In the genomic region with DNA sequence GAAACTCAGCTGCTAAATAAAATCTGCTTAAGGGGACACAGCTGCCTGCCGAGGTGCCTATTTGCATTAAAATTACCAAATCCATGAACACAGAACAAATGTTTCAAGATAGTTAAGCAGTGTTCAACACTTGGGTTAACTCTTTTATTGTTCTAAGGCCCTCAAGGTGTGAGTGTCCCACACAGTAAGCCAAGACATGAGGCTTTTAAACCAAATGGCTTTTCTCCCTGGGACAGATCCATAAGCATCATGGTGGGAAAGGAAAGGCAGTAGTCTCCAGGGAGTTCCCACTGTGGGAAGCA, we compare ENCODE assay signal across 18 mouse cellular contexts.
DNase-seq lines count a peak whose midpoint lies in the region; ATAC-seq lines count a peak whose summit lies in the region.
"Had no signal": no experiment of that assay in that cellular context is flagged by ENCODE, and none has a peak within 500 bp of the region (broad histone marks: within the 10 kb centered on the region; RNA-seq: fewer than 3 reads in every experiment).

No protein-coding gene starts in this region.

- no peak overlapping the region for H3K4me3 ChIP-seq in forebrain, embryonic 15.5 days
- no peak overlapping the region for H3K4me3 ChIP-seq in forebrain, embryonic 11.5 days (ENCODE audit: low read depth, low read length)
- no peak overlapping the region for H3K4me3 ChIP-seq in embryonic facial prominence, embryonic 14.5 days (ENCODE audit: low read depth, low read length)
- no peak overlapping the region for H3K4me3 ChIP-seq in embryonic facial prominence, embryonic 15.5 days (replicated peaks)
- H3K4me3 ChIP-seq in kidney, embryonic 14.5 days (ENCODE audit: low read length) = no peak overlapping the region
- H3K4me3 ChIP-seq: heart, embryonic 13.5 days; hindbrain, embryonic 12.5 days had no signal

- no peaks in the 10 kb centered on the region for H3K27me3 ChIP-seq in forebrain, embryonic 15.5 days
- no peaks in the 10 kb centered on the region for H3K27me3 ChIP-seq in forebrain, embryonic 11.5 days (ENCODE audit: control insufficient read depth, insufficient read depth, low read length)
- no peaks in the 10 kb centered on the region for H3K27me3 ChIP-seq in embryonic facial prominence, embryonic 14.5 days (replicated peaks; ENCODE audit: control insufficient read depth, insufficient read depth, low read length)
- no peaks in the 10 kb centered on the region for H3K27me3 ChIP-seq in embryonic facial prominence, embryonic 15.5 days
- H3K27me3 ChIP-seq in kidney, embryonic 14.5 days (ENCODE audit: control insufficient read depth, insufficient read depth, low read length) = no peaks in the 10 kb centered on the region
- H3K27me3 ChIP-seq: heart, embryonic 13.5 days; hindbrain, embryonic 12.5 days had no signal

- peak overlapping the region; percentile 6; the same call in 1 of the 2 replicates for H3K27ac ChIP-seq in forebrain, embryonic 15.5 days (replicated peaks)
- no peak overlapping the region for H3K27ac ChIP-seq in forebrain, embryonic 11.5 days (ENCODE audit: low read depth, low read length)
- no peak overlapping the region for H3K27ac ChIP-seq in embryonic facial prominence, embryonic 14.5 days (replicated peaks; ENCODE audit: low read depth, low read length)
- H3K27ac ChIP-seq in embryonic facial prominence, embryonic 15.5 days (replicated peaks) = peak overlapping the region; percentile 28; the same call in 1 of the 2 replicates
- H3K27ac ChIP-seq in kidney, embryonic 14.5 days (ENCODE audit: low read depth, low read length) = no peak overlapping the region
- H3K27ac ChIP-seq: heart, embryonic 13.5 days; hindbrain, embryonic 12.5 days had no signal

- whole genome bisulfite sequencing in forebrain, embryonic 15.5 days = 9% methylated on average over 1 of the region's 1 CpGs
- WGBS in forebrain, embryonic 11.5 days = 36% methylated on average over 1 of the region's 1 CpGs
- WGBS in embryonic facial prominence, embryonic 14.5 days = 47% methylated on average over 1 of the region's 1 CpGs
- 30% methylated on average over 1 of the region's 1 CpGs for WGBS in embryonic facial prominence, embryonic 15.5 days
- WGBS in kidney, embryonic 14.5 days = 55% methylated on average over 1 of the region's 1 CpGs

- no peak for ATAC-seq in forebrain, embryonic 15.5 days (replicated peaks)
- ATAC-seq in forebrain, embryonic 11.5 days (replicated peaks; ENCODE audit: low FRiP score) = no peak
- peak; percentile 4; the same call in 1 of the 2 replicates for ATAC-seq in embryonic facial prominence, embryonic 14.5 days (ENCODE audit: low read depth)
- ATAC-seq in embryonic facial prominence, embryonic 15.5 days (ENCODE audit: insufficient number of reproducible peaks, low FRiP score, low TSS enrichment, low read depth) = no peak; the same call in 1 of the 2 replicates
- ATAC-seq in kidney, embryonic 14.5 days (ENCODE audit: low FRiP score, low TSS enrichment) = no peak

- no peaks in the 10 kb centered on the region for H3K9me3 ChIP-seq in forebrain, embryonic 15.5 days
- no peaks in the 10 kb centered on the region for H3K9me3 ChIP-seq in forebrain, embryonic 11.5 days (ENCODE audit: control insufficient read depth, low read length)
- no peaks in the 10 kb centered on the region for H3K9me3 ChIP-seq in embryonic facial prominence, embryonic 14.5 days (ENCODE audit: control insufficient read depth, low read length)
- no peaks in the 10 kb centered on the region for H3K9me3 ChIP-seq in embryonic facial prominence, embryonic 15.5 days (replicated peaks)
- no peaks in the 10 kb centered on the region for H3K9me3 ChIP-seq in kidney, embryonic 14.5 days (ENCODE audit: control insufficient read depth, low read length)
- H3K9me3 ChIP-seq: heart, embryonic 13.5 days; hindbrain, embryonic 12.5 days had no signal

- peaks cover 13% of the 10 kb centered on the region for H3K4me1 ChIP-seq in forebrain, embryonic 15.5 days
- H3K4me1 ChIP-seq in forebrain, embryonic 11.5 days (replicated peaks; ENCODE audit: control insufficient read depth, insufficient read depth, low read length) = no peaks in the 10 kb centered on the region
- peaks cover 3% of the 10 kb centered on the region; the same call in 1 of the 2 replicates for H3K4me1 ChIP-seq in embryonic facial prominence, embryonic 14.5 days (ENCODE audit: control insufficient read depth, insufficient read depth, low read length)
- H3K4me1 ChIP-seq in embryonic facial prominence, embryonic 15.5 days = peaks cover 5% of the 10 kb centered on the region; the same call in 1 of the 2 replicates
- H3K4me1 ChIP-seq in kidney, embryonic 14.5 days (ENCODE audit: control insufficient read depth, insufficient read depth, low read length) = no peaks in the 10 kb centered on the region
- H3K4me1 ChIP-seq: heart, embryonic 13.5 days had no signal

- H3K4me2 ChIP-seq in forebrain, embryonic 15.5 days (replicated peaks) = no peak overlapping the region
- no peak overlapping the region for H3K4me2 ChIP-seq in forebrain, embryonic 11.5 days (ENCODE audit: low read depth, low read length, severe bottlenecking)
- H3K4me2 ChIP-seq in embryonic facial prominence, embryonic 14.5 days (ENCODE audit: low read depth, low read length) = no peak overlapping the region
- no peak overlapping the region for H3K4me2 ChIP-seq in embryonic facial prominence, embryonic 15.5 days (replicated peaks)
- no peak overlapping the region for H3K4me2 ChIP-seq in kidney, embryonic 14.5 days (replicated peaks; ENCODE audit: low read depth, low read length)
- H3K4me2 ChIP-seq: heart, embryonic 13.5 days; hindbrain, embryonic 12.5 days had no signal

- DNase-seq in forebrain, embryonic 11.5 days (ENCODE audit: low spot score) = no peak
- peak; percentile 14 for DNase-seq in layer of hippocampus, adult 11-12 months (ENCODE audit: low spot score)
- DNase-seq in layer of hippocampus, adult 9-11 months = no peak
- no peak for DNase-seq in embryonic facial prominence, embryonic 14.5 days (ENCODE audit: low spot score)
- DNase-seq: adrenal gland, adult 2 months; adrenal gland, postnatal 25 days; cerebellum, adult 18-20 months; cerebellum, adult 9-11 months; cerebellum, postnatal 36 days; gastrocnemius, postnatal 36 days; heart, adult 11 months; heart, postnatal 36 days; kidney, adult 11 months had no signal

- no peak overlapping the region for H3K9ac ChIP-seq in forebrain, embryonic 15.5 days (replicated peaks)
- no peak overlapping the region for H3K9ac ChIP-seq in forebrain, embryonic 11.5 days (ENCODE audit: low read length)
- H3K9ac ChIP-seq in embryonic facial prominence, embryonic 14.5 days (ENCODE audit: low read depth, low read length) = no peak overlapping the region
- no peak overlapping the region for H3K9ac ChIP-seq in embryonic facial prominence, embryonic 15.5 days
- H3K9ac ChIP-seq in kidney, embryonic 14.5 days (ENCODE audit: low read depth, low read length) = no peak overlapping the region
- H3K9ac ChIP-seq: heart, embryonic 13.5 days; hindbrain, embryonic 12.5 days had no signal

- H3K36me3 ChIP-seq in forebrain, embryonic 15.5 days = no peaks in the 10 kb centered on the region
- H3K36me3 ChIP-seq in forebrain, embryonic 11.5 days (ENCODE audit: control insufficient read depth, insufficient read depth, low read length) = no peaks in the 10 kb centered on the region
- H3K36me3 ChIP-seq in embryonic facial prominence, embryonic 14.5 days (ENCODE audit: control insufficient read depth, insufficient read depth, low read length) = no peaks in the 10 kb centered on the region
- H3K36me3 ChIP-seq in embryonic facial prominence, embryonic 15.5 days = no peaks in the 10 kb centered on the region
- H3K36me3 ChIP-seq in kidney, embryonic 14.5 days (ENCODE audit: control insufficient read depth, insufficient read depth, low read length) = no peaks in the 10 kb centered on the region
- H3K36me3 ChIP-seq: heart, embryonic 13.5 days; hindbrain, embryonic 12.5 days had no signal

Comparison
In these comparisons a context has a peak if more than half of its experiments do, and no peak if none do; other contexts are left out.
1. H3K27ac ChIP-seq: peak in forebrain, embryonic 15.5 days (single experiment) and embryonic facial prominence, embryonic 15.5 days (single experiment); none in forebrain, embryonic 11.5 days (single experiment), embryonic facial prominence, embryonic 14.5 days (single experiment) and kidney, embryonic 14.5 days (single experiment).